Mouse (Mus musculus) lung, embryonic 16.5 days (tissue): ENCODE measurements at regions not wholly inside any gene's neighbourhood (a gene's known extent, or its start where the extent isn't known, plus 50 kb on each side); places are given as distances from the start of the nearest gene placed in this dataset.
"Not testable (repeated sequence)": the region's sequence is repeated elsewhere in the genome, so short reads cannot be mapped to it uniquely, and the experiment has no call there.

Experiments
- ATAC-seq: fragments of 200-750 bp; cut with Nextera tagmentation; 2 replicates; pipeline ENCODE4 v1.8.0; 2017; ENCODE audit warnings: low read depth, mild to moderate bottlenecking, moderate library complexity
- H3K27ac ChIP-seq: fragments of 300-500 bp; sonication (generic); 2 replicates; pipeline ENCODE4 v1.5.1; 2014; ENCODE audit warnings: mild to moderate bottlenecking, control low read depth, low read length
- H3K27me3 ChIP-seq: fragments of 300-500 bp; sonication (generic); 2 replicates; pipeline ENCODE4 v1.6.1; 2014; ENCODE audit warnings: low read depth, low read length, mixed read lengths; ENCODE audit not compliant: control insufficient read depth, insufficient read depth
- H3K36me3 ChIP-seq: fragments of 300-500 bp; sonication (generic); 2 replicates; pipeline ENCODE4 v1.6.1; 2014; ENCODE audit warnings: low read length; ENCODE audit not compliant: control insufficient read depth, insufficient read depth
- H3K4me1 ChIP-seq: fragments of 300-500 bp; sonication (generic); replicated peaks from 2 replicates; pipeline ENCODE4 v1.6.1; 2014; ENCODE audit warnings: low read length, mixed read lengths; ENCODE audit not compliant: control insufficient read depth, insufficient read depth
- H3K4me2 ChIP-seq: fragments of 300-500 bp; sonication (generic); 2 replicates; pipeline ENCODE4 v1.6.1; 2014; ENCODE audit warnings: low read depth, low read length, control low read depth
- H3K4me3 ChIP-seq: fragments of 300-500 bp; sonication (generic); 2 replicates; pipeline ENCODE4 v1.5.1; 2014; ENCODE audit warnings: mild to moderate bottlenecking, low read length, control low read depth
- H3K9ac ChIP-seq: fragments of 300-500 bp; sonication (generic); 2 replicates; pipeline ENCODE4 v1.6.1; 2014; ENCODE audit warnings: low read length, control low read depth
- H3K9me3 ChIP-seq: fragments of 300-500 bp; sonication (generic); 2 replicates; pipeline ENCODE4 v1.6.1; 2016; ENCODE audit warnings: low read length; ENCODE audit not compliant: control insufficient read depth
- WGBS: fragments of 180-500 bp; shearing (Covaris S2); extraction: QIAGEN DNeasy Blood & Tissue Kit; methylation state at CpG from one replicate; pipeline ENCODE4 v1.1.7; 2014; 5-methylcytosine and 5-hydroxymethylcytosine counted together

DNA sequence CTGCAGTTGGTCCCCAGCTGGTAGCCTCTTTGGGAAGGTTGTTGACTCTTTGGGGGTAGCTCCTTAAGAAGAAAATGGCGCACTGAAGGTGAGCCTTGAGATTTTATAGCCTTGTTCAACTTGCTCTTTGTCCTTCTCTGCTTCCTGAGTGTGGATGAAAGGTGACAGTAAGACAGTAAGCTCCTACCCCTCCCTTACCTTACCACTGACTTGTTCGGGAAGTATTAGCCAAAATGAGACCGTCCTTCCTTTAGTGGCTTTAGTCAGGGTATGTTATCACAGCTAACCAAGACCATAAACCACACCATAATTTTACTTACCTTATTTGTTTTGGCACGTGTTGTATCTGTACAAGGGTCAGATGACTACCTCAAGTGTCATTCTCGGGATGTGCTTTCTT lies 95.3 kb upstream of the Plcl2 start:
- Histone ChIP-seq H3K27ac (no peak overlapping the region), H3K4me3 (no peak overlapping the region), H3K36me3 (no peaks in the 10 kb centered on the region), H3K27me3 (no peaks in the 10 kb centered on the region), H3K4me2 (no peak overlapping the region), H3K4me1 (no peaks in the 10 kb centered on the region), H3K9ac (no peak overlapping the region), H3K9me3 (no peaks in the 10 kb centered on the region)
- 83% methylated on average over 5 of the region's 5 CpGs for WGBS
- no peak for ATAC-seq

- 90% methylated on average over 2 of the region's 2 CpGs for WGBS
- Histone ChIP-seq H3K4me1 (no peaks in the 10 kb centered on the region), H3K27me3 (no peaks in the 10 kb centered on the region), H3K36me3 (no peaks in the 10 kb centered on the region), H3K9me3 (no peaks in the 10 kb centered on the region), H3K4me3 (no peak overlapping the region), H3K27ac (no peak overlapping the region), H3K9ac (no peak overlapping the region), H3K4me2 (no peak overlapping the region)
- ATAC-seq, result no peak
Measured at GRCm38 (mm10) chr17:50415331-50416005, 93.7 kb upstream of the Plcl2 start.

DNA sequence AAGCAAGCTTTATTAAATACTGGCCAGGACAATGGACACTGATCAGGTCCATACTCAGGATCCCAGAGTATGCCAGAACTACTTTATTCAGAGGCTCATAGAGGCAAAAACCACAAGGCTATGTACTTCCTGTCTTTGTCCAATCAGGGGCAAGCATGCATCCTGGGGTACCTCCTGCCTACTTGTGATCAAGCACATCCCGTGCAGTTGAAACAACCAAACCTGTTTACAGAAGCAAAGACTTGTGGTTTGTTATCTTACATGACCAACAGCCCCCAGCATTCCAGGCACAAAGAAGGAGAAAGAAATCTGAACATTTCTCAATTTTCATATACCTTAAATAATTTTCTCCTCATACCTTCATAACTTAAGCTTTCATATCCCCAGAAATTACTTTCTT lies 93.1 kb upstream of the Plcl2 start:
- Histone ChIP-seq H3K9ac (no peak overlapping the region), H3K27ac (no peak overlapping the region), H3K4me3 (no peak overlapping the region), H3K9me3 (no peaks in the 10 kb centered on the region), H3K4me2 (no peak overlapping the region), H3K4me1 (no peaks in the 10 kb centered on the region), H3K27me3 (no peaks in the 10 kb centered on the region), H3K36me3 (no peaks in the 10 kb centered on the region)
- WGBS, result 38% methylated on average over 1 of the region's 1 CpGs
- no peak for ATAC-seq

DNA sequence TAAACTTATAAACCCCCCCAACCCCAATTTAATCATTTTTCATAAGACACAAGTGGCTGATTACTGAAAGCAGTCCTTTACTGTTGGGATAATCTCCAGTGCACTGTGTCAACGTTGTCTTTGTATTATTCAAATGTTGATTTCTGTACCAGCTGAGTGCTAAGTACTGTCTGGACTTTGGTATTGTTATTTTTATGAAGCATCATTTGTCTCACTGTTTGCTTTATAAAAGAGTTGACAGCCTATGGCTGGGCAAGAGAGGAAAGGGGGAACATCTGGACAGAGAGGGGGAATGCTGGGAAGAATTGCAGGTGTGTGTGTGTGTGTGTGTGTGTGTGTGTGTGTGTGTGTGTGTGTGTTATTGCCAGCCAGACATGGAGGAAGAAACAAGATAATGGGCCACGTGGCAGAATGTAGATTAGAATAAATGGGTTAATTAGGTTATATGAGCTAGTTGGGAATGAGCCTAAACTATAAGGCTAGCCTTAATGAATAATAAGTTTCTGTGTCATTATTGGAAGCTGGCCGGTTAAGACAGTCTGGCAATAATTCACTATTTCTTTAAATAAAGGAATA lies 92.6 kb upstream of the Plcl2 start:
- no peak overlapping the region for H3K4me2 ChIP-seq
- H3K36me3 ChIP-seq, result no peaks in the 10 kb centered on the region
- no peak overlapping the region for H3K4me3 ChIP-seq
- no peaks in the 10 kb centered on the region for H3K27me3 ChIP-seq
- no peak for ATAC-seq
- 66% methylated on average over 3 of the region's 3 CpGs for WGBS
- no peaks in the 10 kb centered on the region for H3K4me1 ChIP-seq
- no peaks in the 10 kb centered on the region for H3K9me3 ChIP-seq
- no peak overlapping the region for H3K9ac ChIP-seq
- H3K27ac ChIP-seq, result no peak overlapping the region

- no peak overlapping the region for H3K9ac ChIP-seq
- no peak overlapping the region for H3K4me2 ChIP-seq
- no peak overlapping the region for H3K27ac ChIP-seq
- ATAC-seq, result no peak
- H3K9me3 ChIP-seq, result no peaks in the 10 kb centered on the region
- no peak overlapping the region for H3K4me3 ChIP-seq
- no peaks in the 10 kb centered on the region for H3K4me1 ChIP-seq
- H3K27me3 ChIP-seq, result no peaks in the 10 kb centered on the region
- no peaks in the 10 kb centered on the region for H3K36me3 ChIP-seq
- 67% methylated on average over 3 of the region's 3 CpGs for WGBS
Measured at GRCm38 (mm10) chr17:50418863-50419383, 90.3 kb upstream of the Plcl2 start.

DNA sequence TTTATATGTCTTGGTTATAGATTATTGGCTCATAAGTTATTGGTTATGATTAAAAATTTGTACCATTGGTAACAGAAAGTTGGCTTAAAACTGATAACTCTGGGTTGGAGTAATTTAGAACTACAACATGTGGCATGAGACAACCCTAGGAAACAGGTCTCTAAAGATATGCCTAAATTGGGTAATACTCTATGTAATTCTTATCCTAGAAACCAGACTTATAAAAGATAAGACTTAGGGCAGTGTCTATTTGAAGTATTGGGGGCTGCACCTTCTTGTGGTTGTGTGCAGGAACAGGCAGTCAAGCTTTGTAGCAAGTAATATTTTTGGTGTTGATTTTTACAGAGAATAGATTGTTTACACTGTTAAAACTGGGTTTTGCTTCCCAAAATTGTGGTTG lies 89.7 kb upstream of the Plcl2 start:
- not testable (repeated sequence) for H3K4me2 ChIP-seq, H3K36me3 ChIP-seq, H3K27ac ChIP-seq, H3K27me3 ChIP-seq, H3K9me3 ChIP-seq, H3K9ac ChIP-seq, ATAC-seq, H3K4me1 ChIP-seq, H3K4me3 ChIP-seq

- Histone ChIP-seq H3K9me3 (0 out of 2 replicates have a peak, but pooled peaks cover 2% of the 10 kb centered on the region), H3K27me3 (no peaks in the 10 kb centered on the region)
- WGBS, result 75% methylated on average over 8 of the region's 12 CpGs
Measured at GRCm38 (mm10) chr17:50419966-50420365, 89.2 kb upstream of the Plcl2 start.

DNA sequence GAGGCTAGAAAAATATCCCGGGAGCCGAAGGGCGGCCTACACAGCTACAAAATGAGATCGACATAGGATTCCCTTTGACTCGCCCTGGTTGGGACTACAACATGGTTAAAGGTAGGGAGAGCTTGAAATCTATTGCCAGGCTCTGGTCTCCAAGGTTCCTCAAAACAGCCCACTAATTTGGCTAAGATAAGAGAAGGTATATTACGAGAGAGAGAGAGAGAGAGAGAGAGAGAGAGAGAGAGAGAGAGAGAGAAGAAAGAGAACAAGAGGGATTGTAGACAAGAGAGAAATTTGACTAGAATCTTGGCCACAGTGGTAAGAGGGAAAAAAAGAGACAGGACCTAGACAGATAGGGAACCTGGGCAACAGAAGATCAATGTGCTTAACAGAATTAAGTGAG lies 88.5 kb upstream of the Plcl2 start:
- 95% methylated on average over 6 of the region's 6 CpGs for WGBS
- no peak overlapping the region for H3K27ac ChIP-seq
- H3K4me2 ChIP-seq, result no peak overlapping the region
- no peak for ATAC-seq
- no peaks in the 10 kb centered on the region for H3K4me1 ChIP-seq
- H3K27me3 ChIP-seq, result no peaks in the 10 kb centered on the region
- H3K9me3 ChIP-seq, result 0 out of 2 replicates have a peak, but pooled peaks cover 2% of the 10 kb centered on the region
- H3K4me3 ChIP-seq, result no peak overlapping the region
- no peaks in the 10 kb centered on the region for H3K36me3 ChIP-seq
- no peak overlapping the region for H3K9ac ChIP-seq

More at GRCm38 (mm10) chr17:50419966-50420365, 89.2 kb upstream of the Plcl2 start:
- H3K27ac ChIP-seq, result no peak overlapping the region
- peak; percentile 87 for ATAC-seq
- no peaks in the 10 kb centered on the region for H3K36me3 ChIP-seq
- H3K4me1 ChIP-seq, result no peaks in the 10 kb centered on the region
- H3K4me2 ChIP-seq, result no peak overlapping the region
- H3K9ac ChIP-seq, result no peak overlapping the region
- H3K4me3 ChIP-seq, result no peak overlapping the region

DNA sequence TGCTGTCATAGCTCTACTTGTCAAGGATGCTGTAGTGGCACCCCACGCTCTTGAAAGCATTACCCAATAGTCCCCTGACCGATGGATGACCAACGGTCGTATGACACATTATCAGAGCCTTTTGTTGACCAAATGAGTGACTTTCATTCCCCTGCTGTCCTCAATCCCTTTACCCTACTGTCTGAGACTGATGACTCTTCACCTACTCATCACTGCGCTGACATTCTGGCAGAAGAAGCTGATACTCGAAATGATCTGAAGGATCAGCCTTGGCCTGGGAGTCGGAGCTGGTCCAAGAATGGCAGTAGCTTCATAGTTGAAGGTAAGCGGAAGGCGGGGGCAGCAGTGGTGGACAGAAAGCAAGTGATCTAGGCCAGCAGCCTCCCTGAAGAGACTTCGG lies 87.7 kb upstream of the Plcl2 start:
- H3K4me2 ChIP-seq, result no peak overlapping the region
- H3K9ac ChIP-seq, result no peak overlapping the region
- WGBS, result 93% methylated on average over 10 of the region's 10 CpGs
- H3K27ac ChIP-seq, result no peak overlapping the region
- no peak overlapping the region for H3K4me3 ChIP-seq
- H3K27me3 ChIP-seq, result no peaks in the 10 kb centered on the region
- no peaks in the 10 kb centered on the region for H3K4me1 ChIP-seq
- ATAC-seq, result no peak
- 0 out of 2 replicates have a peak, but pooled peaks cover 2% of the 10 kb centered on the region for H3K9me3 ChIP-seq
- no peaks in the 10 kb centered on the region for H3K36me3 ChIP-seq
